ENCODE assay signal across 11 mouse cellular contexts in the genomic region with DNA sequence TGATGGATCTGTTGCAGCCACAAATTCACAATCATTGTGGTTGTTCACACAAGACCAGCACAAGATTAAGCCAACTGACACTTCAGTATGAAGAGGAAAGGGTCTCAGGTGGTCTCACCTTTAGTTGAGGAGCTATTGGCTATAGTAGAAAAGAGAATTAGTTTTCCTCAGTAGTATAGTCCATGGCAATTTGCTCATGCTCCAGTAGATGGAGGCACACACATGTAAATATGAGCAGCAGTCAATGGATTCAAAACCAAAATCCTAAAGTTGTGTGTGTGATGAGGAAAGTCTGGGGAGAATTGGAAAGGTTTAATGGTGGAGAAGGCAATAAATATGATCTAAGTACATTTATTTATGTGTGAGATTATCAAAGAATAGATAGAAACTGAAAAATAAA. TPM values are rescaled to one million over a fixed set of nuclear protein-coding genes. Genes with fewer than 3 reads are reported as not detected.
DNase-seq lines count a peak whose midpoint lies in the region; ATAC-seq lines count a peak whose summit lies in the region.
"Had no signal": no experiment of that assay in that cellular context is flagged by ENCODE, and none has a peak within 500 bp of the region (broad histone marks: within the 10 kb centered on the region; RNA-seq: fewer than 3 reads in every experiment).

No protein-coding gene starts in this region.

- DNase-seq in frontal cortex, postnatal 14 days (ENCODE audit: low spot score in 2 of 2), result no peak
- DNase-seq in left cerebral cortex, postnatal 25 days (ENCODE audit: low spot score in 2 of 2), result peak; percentile 6 to 20
- no peak for DNase-seq in left cerebral cortex, adult 11 months (ENCODE audit: low spot score)
- peak; percentile 12 for DNase-seq in NIH3T3 (ENCODE audit: low read depth)
- DNase-seq in embryo, embryonic 9.5 days (ENCODE audit: extremely low spot score), result no peak
- no peak for DNase-seq in heart, adult 18-20 months
- DNase-seq: gastrocnemius, postnatal 25 days; right cerebral cortex, postnatal 4 days had no signal

- intact Hi-C loops in left cerebral cortex, postnatal 25 days (cut with DNase I), result loop anchor here (2.0 kb wide), 1 partner anchor 427 kb away; no protein-coding TSS in a partner anchor

- ATAC-seq in frontal cortex, adult (ENCODE audit: low TSS enrichment), result peak; percentile 73
- 0 out of 2 replicates have a peak, but pooled peaks have one; percentile 61 for ATAC-seq in megakaryocyte-erythroid progenitor cell, adult 5-6 weeks (replicated peaks; ENCODE audit: low FRiP score, low TSS enrichment, poor library complexity, severe bottlenecking)

RNA-seq across cellular contexts. Expression of gene Pifo, which starts 7.4 kb away (rescaled TPM):
- not detected for total RNA-seq in left cerebral cortex, postnatal 25 days (2021)
- not detected in 2 replicates for total RNA-seq in megakaryocyte-erythroid progenitor cell, adult 5-6 weeks (2014; fragmentation: Nextera tagmentation)
- not detected in 2 replicates for total RNA-seq in megakaryocyte-erythroid progenitor cell, adult 5-6 weeks (2017)
- total RNA-seq in heart, adult 18-20 months (2021), result under 1 TPM in 1 of 2 experiments, not detected in 1; 0.64 TPM
- total RNA-seq: gastrocnemius, postnatal 25 days had no signal

RNA-seq across cellular contexts. Expression of gene Chil5, which starts 10.8 kb away (rescaled TPM):
- total RNA-seq in left cerebral cortex, postnatal 25 days (2021), result not detected
- total RNA-seq in megakaryocyte-erythroid progenitor cell, adult 5-6 weeks (2014; fragmentation: Nextera tagmentation), result not detected in 2 replicates
- not detected in 2 replicates for total RNA-seq in megakaryocyte-erythroid progenitor cell, adult 5-6 weeks (2017)
- total RNA-seq in heart, adult 18-20 months (2021), result not detected
- total RNA-seq: layer of hippocampus, postnatal 14 days had no signal

RNA-seq across cellular contexts. Expression of gene Ovgp1, which starts 48.3 kb away (rescaled TPM):
- 1 to 10 TPM; 1.5 to 2.3 TPM for total RNA-seq in left cerebral cortex, postnatal 25 days (2021)
- total RNA-seq in megakaryocyte-erythroid progenitor cell, adult 5-6 weeks (2014; fragmentation: Nextera tagmentation), result 5.9 and 7.8 TPM in 2 replicates
- 2.4 and 7.4 TPM in 2 replicates for total RNA-seq in megakaryocyte-erythroid progenitor cell, adult 5-6 weeks (2017)
- under 1 TPM in 1 of 2 experiments, not detected in 1; 0.31 TPM for total RNA-seq in heart, adult 18-20 months (2021)

Comparison
In these comparisons a context has a peak if more than half of its experiments do, and no peak if none do; other contexts are left out.
1. DNase-seq: peak in left cerebral cortex, postnatal 25 days (2 of 2) and NIH3T3 (single experiment); none in frontal cortex, postnatal 14 days (0 of 2), left cerebral cortex, adult 11 months (single experiment), embryo, embryonic 9.5 days (single experiment) and heart, adult 18-20 months (0 of 2).